Mouse (Mus musculus) stomach, postnatal 0 days (tissue): ENCODE results near the gene Gpn1. TPM values are rescaled to one million over a fixed set of nuclear protein-coding genes. Genes with fewer than 3 reads are reported as not detected.

ENCODE experiments used
- ATAC-seq: fragments of 200-750 bp; cut with Nextera tagmentation; 2 replicates; pipeline ENCODE4 v1.8.0; 2017; ENCODE audit not compliant: low FRiP score, low TSS enrichment
- DNase-seq: peaks from one replicate; pipeline ENCODE4 v3.0.0-alpha.2; 2016; ENCODE audit warnings: low spot score
- H3K27ac ChIP-seq: fragments of 300-500 bp; sonication (generic); replicated peaks from 2 replicates; pipeline ENCODE4 v1.5.1; 2014; ENCODE audit warnings: mild to moderate bottlenecking, control low read depth
- H3K27me3 ChIP-seq: fragments of 300-500 bp; sonication (generic); 2 replicates; pipeline ENCODE4 v1.6.1; 2014; ENCODE audit warnings: low read length; ENCODE audit not compliant: control insufficient read depth, insufficient read depth
- H3K36me3 ChIP-seq: fragments of 300-500 bp; sonication (generic); 2 replicates; pipeline ENCODE4 v1.6.1; 2014; ENCODE audit warnings: low read length, mixed read lengths; ENCODE audit not compliant: control insufficient read depth, insufficient read depth
- H3K4me1 ChIP-seq: fragments of 300-500 bp; sonication (generic); replicated peaks from 2 replicates; pipeline ENCODE4 v1.6.1; 2014; ENCODE audit warnings: antibody characterized with exemption; ENCODE audit not compliant: control insufficient read depth, insufficient read depth
- H3K4me2 ChIP-seq: fragments of 300-500 bp; sonication (generic); replicated peaks from 2 replicates; pipeline ENCODE4 v1.6.1; 2014; ENCODE audit warnings: low read depth, mild to moderate bottlenecking, control low read depth, moderate library complexity
- H3K4me3 ChIP-seq: fragments of 300-500 bp; sonication (generic); 2 replicates; pipeline ENCODE4 v1.5.1; 2014; ENCODE audit warnings: low read depth, low read length, control low read depth
- H3K9ac ChIP-seq: fragments of 300-500 bp; sonication (generic); 2 replicates; pipeline ENCODE4 v1.6.1; 2014; ENCODE audit warnings: mild to moderate bottlenecking, low read length, control low read depth, mixed read lengths
- H3K9me3 ChIP-seq: fragments of 300-500 bp; sonication (generic); 2 replicates; pipeline ENCODE4 v1.6.1; 2016; ENCODE audit warnings: low read length; ENCODE audit not compliant: control insufficient read depth
- CTCF ChIP-seq: IDR thresholded peaks from 2 replicates; pipeline ENCODE4 v1.5.1; 2016; ENCODE audit warnings: antibody characterized with exemption, low read depth, mild to moderate bottlenecking, moderate library complexity
- EP300 ChIP-seq: optimal IDR thresholded peaks from 2 replicates; pipeline ENCODE3; 2016; ENCODE audit warnings: antibody characterized with exemption
- WGBS: fragments of 180-500 bp; shearing (Covaris S2); extraction: QIAGEN DNeasy Blood & Tissue Kit; methylation state at CpG from one replicate; pipeline ENCODE4 v1.1.7; 2014; 5-methylcytosine and 5-hydroxymethylcytosine counted together
- polyA plus RNA-seq: library from polyadenylated mRNA; unstranded; fragments of >200 nt; fragmentation: Nextera tagmentation; extraction: Ambion mirVana; gene quantifications from 2 replicates; pipeline ENCODE4 v1.2.1, GENCODE M21; 2015

Gpn1 gene
- polyA plus RNA-seq = 22.0 and 22.7 TPM in 2 replicates

DNA sequence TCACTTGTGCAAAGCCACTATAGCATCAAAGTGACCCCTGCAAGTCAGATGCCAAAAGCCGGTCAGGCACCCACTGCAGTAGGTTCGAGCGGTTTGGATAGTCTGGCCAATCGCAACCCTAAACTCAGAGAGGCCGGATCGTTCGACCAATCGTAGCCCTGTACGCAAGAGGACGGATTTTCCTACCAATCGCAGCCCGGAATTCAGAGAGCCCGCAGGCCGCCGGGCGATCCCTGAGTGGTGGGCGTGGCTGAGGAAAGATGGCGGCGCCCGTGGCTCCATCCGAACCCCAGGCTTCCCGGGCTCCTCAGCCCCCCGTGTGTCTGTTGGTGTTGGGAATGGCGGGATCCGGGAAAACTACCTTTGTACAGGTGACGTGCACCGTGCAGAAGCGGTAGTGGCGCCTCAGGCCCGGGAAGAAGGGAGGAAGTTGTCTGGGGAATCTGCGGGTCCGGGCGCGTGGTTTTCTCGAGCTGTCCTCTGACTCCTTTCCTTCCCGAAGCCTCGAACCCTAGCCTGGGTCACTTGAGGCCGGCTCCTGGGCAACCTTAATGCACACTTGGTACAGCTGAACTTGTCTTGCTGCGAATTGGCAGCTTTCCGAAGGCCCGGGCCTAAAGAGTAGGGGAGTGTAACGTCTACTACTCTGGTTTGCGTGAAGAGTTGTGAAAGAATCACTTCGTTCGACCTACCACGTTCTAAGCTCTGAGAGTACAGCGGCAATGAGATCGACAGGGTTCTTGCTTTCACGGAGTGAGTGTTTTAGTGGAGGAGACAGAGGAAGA, at the start of gene Gpn1:
TSS of gene Gpn1 (plus strand) at position 229 of the 785 bp plus-strand sequence.
- peak within 1 kb of the TSS; percentile 76 for H3K4me2 ChIP-seq
- no peaks in the 10 kb centered on the region for H3K9me3 ChIP-seq
- 0 out of 2 replicates have a peak, but pooled peaks cover 2% of the 10 kb centered on the region for H3K36me3 ChIP-seq
- H3K27me3 ChIP-seq = no peaks in the 10 kb centered on the region
- ATAC-seq = peak; percentile 100
- no peaks in the 10 kb centered on the region for H3K4me1 ChIP-seq
- peak within 1 kb of the TSS; percentile 61 for H3K4me3 ChIP-seq
- H3K9ac ChIP-seq = peak within 1 kb of the TSS; percentile 56
- 0% methylated on average over 49 of the region's 49 CpGs for whole genome bisulfite sequencing
- no peak within 1 kb of the TSS for H3K27ac ChIP-seq
- peak; percentile 90 for DNase-seq
- TF ChIP-seq EP300 (no peak), CTCF (no peak)

DNA sequence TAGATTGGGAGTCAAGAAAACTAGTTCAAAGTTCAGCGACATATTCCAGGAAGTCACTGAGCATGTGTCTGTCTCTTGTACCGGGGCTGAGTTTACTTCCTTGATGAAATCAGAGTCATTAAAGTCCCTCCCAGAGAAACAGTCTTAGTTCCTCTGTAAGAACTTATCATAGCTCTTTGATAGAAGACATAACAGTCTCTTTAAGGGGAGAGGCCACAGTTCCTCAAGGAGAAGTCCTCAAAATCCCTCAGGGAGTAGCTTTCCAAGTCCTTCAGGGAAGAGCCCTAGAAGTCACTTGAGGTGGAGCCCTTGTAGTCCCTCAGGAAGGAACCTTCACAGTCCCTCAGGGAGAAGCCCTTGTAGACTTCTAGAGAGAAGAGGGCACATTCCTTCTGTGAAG, 43.2 kb upstream of the Gpn1 start:
- Histone ChIP-seq H3K9ac (no peak overlapping the region), H3K4me2 (no peak overlapping the region; the same call in 1 of the 2 replicates), H3K36me3 (no peaks in the 10 kb centered on the region), H3K27ac (no peak overlapping the region; the same call in 1 of the 2 replicates), H3K4me3 (no peak overlapping the region), H3K4me1 (no peaks in the 10 kb centered on the region; the same call in 1 of the 2 replicates), H3K9me3 (no peaks in the 10 kb centered on the region), H3K27me3 (no peaks in the 10 kb centered on the region)
- TF ChIP-seq CTCF (no peak), EP300 (no peak)
- WGBS = 66% methylated on average over 2 of the region's 2 CpGs
- DNase-seq (no peak), ATAC-seq (peak; percentile 20; the same call in 1 of the 2 replicates)

DNA sequence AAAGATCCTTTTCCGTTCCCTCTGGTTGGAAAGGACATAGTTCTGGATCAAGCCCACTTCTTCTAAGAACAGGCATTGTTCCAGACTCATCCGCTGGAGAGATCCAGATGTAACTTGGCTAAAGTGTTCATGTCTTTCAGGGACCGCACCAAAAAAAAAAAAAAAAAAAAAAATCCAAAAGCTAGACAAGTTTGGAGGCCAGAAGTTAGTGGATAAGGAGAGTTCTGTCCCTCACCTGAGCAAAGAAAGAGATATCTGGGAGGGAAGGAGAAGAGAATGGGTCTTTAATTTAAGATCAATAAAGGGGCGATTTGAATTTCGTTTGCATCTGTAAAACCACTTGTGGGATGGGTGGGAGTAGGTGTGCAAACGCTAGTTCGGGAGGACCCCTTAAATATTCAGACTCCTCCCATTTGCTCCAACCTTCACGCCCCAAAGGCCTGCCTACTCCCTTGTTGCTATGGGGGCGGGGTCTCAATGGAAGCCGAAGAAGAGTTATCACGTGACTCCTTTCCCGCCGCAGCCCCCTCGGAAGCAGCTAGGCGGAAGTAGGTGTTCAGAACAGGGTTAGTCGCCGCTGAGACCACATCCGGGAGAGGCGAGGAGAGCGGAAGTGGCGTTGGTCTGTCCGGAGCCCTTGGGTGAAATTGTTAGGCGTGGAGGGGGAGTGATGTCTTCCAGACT, 42.5 kb upstream of the Gpn1 start, which contains the start of gene Zfp512:
TSS of gene Zfp512 (plus strand) at position 554 of the 684 bp plus-strand sequence.
- Histone ChIP-seq H3K27me3 (no peaks in the 10 kb centered on the region), H3K4me3 (peak within 1 kb of the TSS; percentile 54), H3K4me1 (no peaks in the 10 kb centered on the region; the same call in 1 of the 2 replicates), H3K9me3 (no peaks in the 10 kb centered on the region), H3K27ac (peak within 1 kb of the TSS; percentile 49), H3K4me2 (peak within 1 kb of the TSS; percentile 63), H3K36me3 (no peaks in the 10 kb centered on the region), H3K9ac (peak within 1 kb of the TSS; percentile 61)
- DNase-seq (peak; percentile 94), ATAC-seq (peak; percentile 99)
- TF ChIP-seq EP300 (no peak), CTCF (no peak)
- WGBS = 5% methylated on average over 23 of the region's 23 CpGs

DNA sequence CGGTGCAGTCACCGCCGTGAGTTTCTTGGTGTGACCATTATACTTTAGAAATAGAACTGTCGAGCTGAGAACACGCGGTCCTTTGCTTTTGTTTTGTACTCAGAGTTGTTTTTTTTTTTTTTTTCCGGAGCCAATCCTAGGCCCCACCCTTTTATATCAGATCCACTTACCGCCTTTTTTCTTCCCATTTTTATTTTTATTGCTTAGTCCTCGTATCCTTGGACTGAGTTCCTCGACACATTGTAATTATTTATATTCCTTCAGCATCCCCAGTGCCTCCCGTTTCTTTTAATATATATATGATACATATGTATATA, 42.0 kb upstream of the Gpn1 start:
- Histone ChIP-seq H3K4me2 (peak overlapping the region; percentile 63), H3K36me3 (no peaks in the 10 kb centered on the region), H3K9ac (peak overlapping the region; percentile 51; the same call in 1 of the 2 replicates), H3K27ac (peak overlapping the region; percentile 49; the same call in 1 of the 2 replicates), H3K4me1 (no peaks in the 10 kb centered on the region; the same call in 1 of the 2 replicates), H3K9me3 (no peaks in the 10 kb centered on the region), H3K4me3 (peak overlapping the region; percentile 54), H3K27me3 (no peaks in the 10 kb centered on the region)
- no peak for DNase-seq
- TF ChIP-seq EP300 (no peak), CTCF (no peak)
- under 1% methylated on average over 11 of the region's 11 CpGs for whole genome bisulfite sequencing
- ATAC-seq = no peak

DNA sequence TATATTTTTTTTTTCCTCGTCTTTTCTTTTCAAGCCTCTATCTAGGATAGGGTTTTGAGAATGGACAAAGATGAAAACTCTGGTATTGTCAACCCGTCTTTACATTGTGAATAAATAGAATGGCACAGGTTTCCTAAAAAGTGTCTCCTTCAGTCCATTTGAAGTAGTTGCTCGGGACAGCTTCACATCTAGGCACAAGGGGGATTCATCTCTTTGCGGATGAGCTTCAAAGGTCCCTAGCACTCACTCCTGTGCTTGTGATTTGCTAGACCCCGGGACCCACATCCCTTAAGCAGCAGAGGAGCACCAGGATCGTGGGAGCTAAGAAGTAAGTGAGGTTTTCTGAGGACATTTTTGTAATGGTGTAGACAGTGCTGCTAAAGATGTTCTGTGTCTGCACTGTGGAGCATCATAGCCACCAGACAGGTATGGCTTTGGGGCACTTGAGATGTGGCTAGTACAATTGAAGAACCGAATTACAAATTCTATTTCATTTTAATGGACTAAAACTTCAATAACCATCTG, 41.6 kb upstream of the Gpn1 start:
- H3K36me3 ChIP-seq = no peaks in the 10 kb centered on the region
- DNase-seq (no peak), ATAC-seq (no peak)
- H3K4me2 ChIP-seq = peak overlapping the region; percentile 63
- H3K9ac ChIP-seq = peak overlapping the region; percentile 61
- TF ChIP-seq EP300 = no peak
- no peak for TF ChIP-seq CTCF
- H3K9me3 ChIP-seq = no peaks in the 10 kb centered on the region
- 10% methylated on average over 7 of the region's 7 CpGs for WGBS
- no peaks in the 10 kb centered on the region for H3K27me3 ChIP-seq
- no peak overlapping the region; the same call in 1 of the 2 replicates for H3K27ac ChIP-seq
- peak overlapping the region; percentile 54 for H3K4me3 ChIP-seq
- H3K4me1 ChIP-seq = no peaks in the 10 kb centered on the region; the same call in 1 of the 2 replicates
